Mouse (Mus musculus): Measurements from ENCODE around the gene Map1b. TPM values are rescaled to one million over a fixed set of nuclear protein-coding genes. Genes with fewer than 3 reads are reported as not detected.

The Map1b gene
- total and polyA plus RNA-seq, 2 experiments from 2014 or later = 690 to 1,981 TPM

DNA sequence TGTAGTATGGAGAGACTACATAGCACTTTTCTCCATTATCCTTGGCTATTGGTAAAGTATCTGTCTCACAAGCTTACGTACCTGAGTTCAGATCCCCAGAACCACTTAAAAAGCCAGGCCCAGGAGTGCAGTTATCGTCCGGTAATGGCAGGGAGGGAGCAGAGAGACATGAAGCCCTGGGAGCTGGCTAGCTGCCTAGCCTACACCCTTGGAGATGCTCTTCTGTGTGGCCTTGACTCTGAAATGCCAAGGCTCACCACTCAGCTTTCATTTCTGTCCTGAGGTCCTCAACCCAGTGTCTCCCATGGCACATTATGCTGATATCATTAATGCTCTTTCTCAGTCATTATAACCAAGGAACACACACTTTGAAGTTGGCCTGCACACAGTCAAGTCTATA, 104.6 kb downstream of the Map1b start:
- no peak for TF ChIP-seq CTCF (IDR thresholded peaks at IDR 0.05; ENCODE audit: low read depth)
- Histone ChIP-seq H3K27ac (no peak overlapping the region), H3K4me2 (ENCODE audit: low read depth, low read length) (no peak overlapping the region), H3K36me3 (ENCODE audit: insufficient read depth, low read length) (no peaks in the 10 kb centered on the region), H3K9ac (replicated peaks; ENCODE audit: low read length) (no peak overlapping the region), H3K4me3 (ENCODE audit: low read length) (no peak overlapping the region), H3K4me1 (ENCODE audit: insufficient read depth, low read length) (0 out of 2 replicates have a peak, but pooled peaks cover 10% of the 10 kb centered on the region), H3K9me3 (ENCODE audit: low read length) (no peaks in the 10 kb centered on the region), H3K27me3 (ENCODE audit: insufficient read depth, low read length) (no peaks in the 10 kb centered on the region)
- no peak for DNase-seq (ENCODE audit: low spot score)
- no peak for ATAC-seq
- WGBS = 77% methylated on average over 3 of the region's 3 CpGs

DNA sequence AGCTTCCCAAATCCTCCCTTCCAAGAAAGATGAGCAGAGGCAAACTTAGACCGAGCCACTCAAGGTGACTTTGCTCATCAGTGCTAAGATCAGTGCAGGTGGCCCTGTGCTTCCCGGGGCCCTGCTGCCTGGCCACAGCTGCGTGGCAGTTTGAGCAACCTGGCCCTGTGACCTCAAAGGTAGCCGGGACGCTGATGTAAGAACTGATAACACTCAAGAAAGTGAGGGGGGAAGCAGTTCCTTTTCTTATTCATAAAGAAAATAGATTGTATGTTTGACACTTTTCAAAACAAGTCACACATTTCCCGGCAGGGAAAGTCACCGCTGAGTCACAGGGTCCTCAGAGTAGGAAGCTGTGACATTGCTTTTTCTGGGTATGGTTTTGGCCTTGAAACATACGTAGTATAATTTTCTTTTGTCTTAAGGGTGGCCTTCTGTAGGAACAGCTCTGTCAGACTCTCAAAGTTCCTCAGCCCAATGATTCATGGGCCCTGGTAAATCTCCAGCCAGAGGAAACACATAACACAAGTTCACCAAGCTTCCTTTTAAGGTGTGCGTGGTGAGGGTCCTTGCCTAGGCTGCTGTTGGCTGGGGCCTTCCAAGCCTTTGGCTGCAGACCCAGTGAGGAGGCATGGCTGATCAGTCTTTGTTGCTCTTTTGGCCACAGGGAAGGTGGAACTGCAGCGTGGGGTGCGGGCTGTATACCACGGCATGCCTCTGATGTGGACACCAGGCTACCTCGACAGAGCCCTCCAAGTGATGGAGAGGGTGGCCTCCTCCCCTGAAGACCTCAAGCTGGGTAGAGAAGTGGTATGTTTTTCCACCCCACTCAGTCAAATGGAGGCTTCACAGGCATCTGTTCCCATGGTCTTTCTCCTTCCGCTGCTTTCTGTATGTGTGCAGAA, 105.5 kb downstream of the Map1b start:
- DNase-seq (ENCODE audit: low spot score) = no peak
- no peaks in the 10 kb centered on the region for H3K9me3 ChIP-seq (ENCODE audit: low read length)

DNA sequence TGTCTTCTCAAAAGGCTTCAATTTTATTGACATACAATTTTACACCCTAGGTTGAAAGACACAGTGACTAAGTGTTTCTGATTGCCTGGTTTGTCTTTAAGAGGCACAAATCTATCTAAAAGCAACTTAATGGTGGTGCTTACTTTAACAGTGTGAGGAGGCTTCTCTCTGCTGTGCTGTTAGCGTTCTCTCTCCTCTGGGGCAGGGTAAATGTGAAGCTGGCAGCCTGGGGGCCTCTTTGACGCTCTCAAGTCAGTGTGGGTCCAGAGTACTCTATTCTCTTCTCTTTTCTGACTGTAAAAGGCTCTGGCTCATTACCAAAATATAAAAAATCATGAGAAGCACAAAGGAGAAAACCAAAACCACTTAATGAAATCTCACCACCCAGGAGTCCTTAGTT, 107.1 kb downstream of the Map1b start:
- H3K9ac ChIP-seq (replicated peaks; ENCODE audit: low read length) = no peak overlapping the region
- H3K4me2 ChIP-seq (ENCODE audit: low read depth, low read length) = no peak overlapping the region
- WGBS = 22% methylated on average over 2 of the region's 2 CpGs
- no peaks in the 10 kb centered on the region for H3K9me3 ChIP-seq (ENCODE audit: low read length)
- no peak for ATAC-seq
- TF ChIP-seq CTCF (IDR thresholded peaks at IDR 0.05; ENCODE audit: low read depth) = no peak
- no peak overlapping the region for H3K4me3 ChIP-seq (ENCODE audit: low read length)
- H3K4me1 ChIP-seq (ENCODE audit: insufficient read depth, low read length) = 0 out of 2 replicates have a peak, but pooled peaks cover 7% of the 10 kb centered on the region
- H3K36me3 ChIP-seq (ENCODE audit: insufficient read depth, low read length) = 0 out of 2 replicates have a peak, but pooled peaks cover 6% of the 10 kb centered on the region
- no peak overlapping the region for H3K27ac ChIP-seq
- DNase-seq (ENCODE audit: low spot score) = peak; percentile 12
- H3K27me3 ChIP-seq (ENCODE audit: insufficient read depth, low read length) = no peaks in the 10 kb centered on the region

More for the DNA sequence above, 105.5 kb downstream of the Map1b start:
- no peaks in the 10 kb centered on the region for H3K36me3 ChIP-seq (ENCODE audit: insufficient read depth, low read length)
- no peak overlapping the region for H3K9ac ChIP-seq (replicated peaks; ENCODE audit: low read length)
- WGBS = 82% methylated on average over 14 of the region's 14 CpGs
- no peak overlapping the region for H3K27ac ChIP-seq
- ATAC-seq = no peak
- H3K27me3 ChIP-seq (ENCODE audit: insufficient read depth, low read length) = no peaks in the 10 kb centered on the region
- no peak overlapping the region for H3K4me2 ChIP-seq (ENCODE audit: low read depth, low read length)
- no peak for TF ChIP-seq CTCF (IDR thresholded peaks at IDR 0.05; ENCODE audit: low read depth)
- H3K4me1 ChIP-seq (ENCODE audit: insufficient read depth, low read length) = 0 out of 2 replicates have a peak, but pooled peaks cover 10% of the 10 kb centered on the region
- H3K4me3 ChIP-seq (ENCODE audit: low read length) = no peak overlapping the region

DNA sequence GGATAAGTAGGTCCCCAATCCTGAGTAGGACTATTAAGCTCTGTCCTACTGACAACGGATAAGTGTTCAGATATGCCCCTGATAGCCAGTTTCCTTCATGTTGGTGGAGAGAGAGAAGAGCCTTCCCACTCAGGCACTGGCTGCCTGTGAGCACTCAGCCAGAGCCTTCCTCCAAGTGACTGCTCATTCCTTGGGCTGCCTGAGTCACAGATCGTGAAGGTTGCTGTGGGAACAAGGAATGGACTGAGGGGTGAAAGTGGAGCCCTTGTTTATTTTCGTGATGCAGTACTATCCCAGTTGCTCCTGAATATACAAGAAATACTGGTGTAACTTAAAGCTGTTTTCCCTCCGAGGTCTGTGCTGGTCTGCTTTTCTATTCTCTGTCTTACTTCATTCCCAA, 117.0 kb downstream of the Map1b start:
- H3K36me3 ChIP-seq (ENCODE audit: insufficient read depth, low read length) = peaks cover 3% of the 10 kb centered on the region; the same call in 1 of the 2 replicates
- H3K9me3 ChIP-seq (ENCODE audit: low read length) = no peaks in the 10 kb centered on the region
- WGBS = 66% methylated on average over 4 of the region's 4 CpGs
- H3K4me1 ChIP-seq (ENCODE audit: insufficient read depth, low read length) = peaks cover 8% of the 10 kb centered on the region
- no peak overlapping the region for H3K9ac ChIP-seq (replicated peaks; ENCODE audit: low read length)
- H3K4me3 ChIP-seq (ENCODE audit: low read length) = no peak overlapping the region
- H3K27me3 ChIP-seq (ENCODE audit: insufficient read depth, low read length) = no peaks in the 10 kb centered on the region
- DNase-seq (ENCODE audit: low spot score) = no peak
- H3K4me2 ChIP-seq (ENCODE audit: low read depth, low read length) = no peak overlapping the region
- H3K27ac ChIP-seq = no peak overlapping the region
- no peak for TF ChIP-seq CTCF (IDR thresholded peaks at IDR 0.05; ENCODE audit: low read depth)
- ATAC-seq = no peak

DNA sequence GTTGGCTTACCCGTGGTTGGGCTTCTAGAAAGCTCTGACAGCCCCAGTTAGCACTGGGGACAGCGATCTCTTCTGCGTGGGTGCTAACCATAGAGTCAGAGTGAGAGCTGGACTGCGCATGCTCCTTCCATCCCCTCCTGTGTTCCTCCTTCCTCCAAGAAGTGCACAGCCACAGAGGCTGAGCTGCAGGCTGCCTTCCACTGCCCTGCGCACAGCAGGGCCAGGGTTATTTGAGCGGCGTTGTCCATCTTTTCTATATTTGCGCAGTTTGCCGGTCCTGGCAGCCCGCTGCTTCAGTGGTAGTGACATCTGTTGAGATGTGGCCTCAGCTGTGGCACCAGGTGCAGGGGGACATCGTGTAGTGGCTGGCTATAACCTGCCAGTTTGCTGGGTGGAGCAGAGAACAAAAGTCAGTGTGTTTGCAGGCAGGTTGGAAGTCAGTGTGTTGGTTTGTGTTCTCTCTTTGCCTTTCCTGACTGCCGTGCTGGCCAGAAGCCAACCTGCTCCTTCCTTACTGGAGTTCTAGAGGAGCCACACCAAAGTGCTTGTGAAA, 118.1 kb downstream of the Map1b start:
- 66% methylated on average over 12 of the region's 12 CpGs for WGBS
- H3K9me3 ChIP-seq (ENCODE audit: low read length) = no peaks in the 10 kb centered on the region
- ATAC-seq = peak; percentile 46
- H3K9ac ChIP-seq (replicated peaks; ENCODE audit: low read length) = no peak overlapping the region
- peaks cover 8% of the 10 kb centered on the region for H3K4me1 ChIP-seq (ENCODE audit: insufficient read depth, low read length)
- H3K27me3 ChIP-seq (ENCODE audit: insufficient read depth, low read length) = no peaks in the 10 kb centered on the region
- H3K27ac ChIP-seq = peak overlapping the region; percentile 70
- no peaks in the 10 kb centered on the region for H3K36me3 ChIP-seq (ENCODE audit: insufficient read depth, low read length)
- H3K4me3 ChIP-seq (ENCODE audit: low read length) = no peak overlapping the region
- DNase-seq (ENCODE audit: low spot score) = peak; percentile 56
- TF ChIP-seq CTCF (IDR thresholded peaks at IDR 0.05; ENCODE audit: low read depth) = no peak
- H3K4me2 ChIP-seq (ENCODE audit: low read depth, low read length) = no peak overlapping the region

DNA sequence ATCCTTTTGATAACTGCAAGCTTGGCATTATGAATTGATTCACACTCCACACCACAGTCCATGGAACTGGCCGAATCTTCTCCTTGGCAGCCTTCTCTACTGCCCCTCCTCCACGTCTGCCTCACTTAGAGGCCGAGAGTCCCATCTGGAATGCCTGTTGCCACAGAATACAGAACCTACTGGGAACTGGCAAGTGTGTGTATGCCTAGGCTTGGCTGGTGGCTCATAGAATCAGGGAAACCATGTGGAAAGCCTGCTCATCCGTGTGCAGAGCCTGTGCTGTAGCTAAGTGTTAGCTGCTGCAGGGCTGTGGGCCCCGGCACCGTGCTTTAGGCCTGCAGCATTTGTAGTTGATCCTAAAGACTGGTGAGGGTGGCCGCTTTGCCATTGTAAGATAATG, 119.1 kb downstream of the Map1b start:
- 23% methylated on average over 7 of the region's 7 CpGs for WGBS
- DNase-seq (ENCODE audit: low spot score) = peak; percentile 92
- peak; percentile 99 for ATAC-seq

More for the DNA sequence above, 119.1 kb downstream of the Map1b start:
- Histone ChIP-seq H3K4me1 (ENCODE audit: insufficient read depth, low read length) (peaks cover 8% of the 10 kb centered on the region), H3K27ac (peak overlapping the region; percentile 70; the same call in 1 of the 2 replicates), H3K9ac (replicated peaks; ENCODE audit: low read length) (no peak overlapping the region), H3K9me3 (ENCODE audit: low read length) (no peaks in the 10 kb centered on the region), H3K4me2 (ENCODE audit: low read depth, low read length) (no peak overlapping the region), H3K36me3 (ENCODE audit: insufficient read depth, low read length) (no peaks in the 10 kb centered on the region), H3K4me3 (ENCODE audit: low read length) (no peak overlapping the region), H3K27me3 (ENCODE audit: insufficient read depth, low read length) (no peaks in the 10 kb centered on the region)
- TF ChIP-seq CTCF (IDR thresholded peaks at IDR 0.05; ENCODE audit: low read depth) = no peak
